Mouse (Mus musculus) forebrain, embryonic 12.5 days (tissue): ENCODE measurements around the gene Il34. TPM values are rescaled to one million over a fixed set of nuclear protein-coding genes. Genes with fewer than 3 reads are reported as not detected.

Experiments
- ATAC-seq: fragments of 200-750 bp; cut with Nextera tagmentation; 2 replicates; pipeline ENCODE4 v1.8.0; 2017; ENCODE audit warnings: moderate TSS enrichment; ENCODE audit not compliant: low FRiP score
- H3K27ac ChIP-seq: fragments of 300-500 bp; sonication (generic); 2 replicates; pipeline ENCODE4 v1.5.1; 2016; ENCODE audit warnings: mild to moderate bottlenecking
- H3K27me3 ChIP-seq: fragments of 300-500 bp; sonication (generic); 2 replicates; pipeline ENCODE4 v1.6.1; 2016; ENCODE audit warnings: mild to moderate bottlenecking
- H3K36me3 ChIP-seq: fragments of 300-500 bp; sonication (generic); replicated peaks from 2 replicates; pipeline ENCODE4 v1.6.1; 2016; ENCODE audit warnings: mild to moderate bottlenecking
- H3K4me1 ChIP-seq: fragments of 300-500 bp; sonication (generic); 2 replicates; pipeline ENCODE4 v1.6.1; 2016
- H3K4me2 ChIP-seq: fragments of 300-500 bp; sonication (generic); 2 replicates; pipeline ENCODE4 v1.6.1; 2016; ENCODE audit warnings: mild to moderate bottlenecking, moderate library complexity
- H3K4me3 ChIP-seq: fragments of 300-500 bp; sonication (generic); replicated peaks from 2 replicates; pipeline ENCODE4 v1.5.1; 2016; ENCODE audit warnings: mild to moderate bottlenecking
- H3K9ac ChIP-seq: fragments of 300-500 bp; sonication (generic); 2 replicates; pipeline ENCODE4 v1.6.1; 2016; ENCODE audit warnings: mild to moderate bottlenecking
- H3K9me3 ChIP-seq: fragments of 300-500 bp; sonication (generic); 2 replicates; pipeline ENCODE4 v1.6.1; 2016
- WGBS: fragments of 180-500 bp; shearing (Covaris S2); methylation state at CpG from one replicate; pipeline ENCODE4 v1.1.7; 2016; 5-methylcytosine and 5-hydroxymethylcytosine counted together
- polyA plus RNA-seq: library from polyadenylated mRNA; unstranded; fragments of >200 nt; fragmentation: Nextera tagmentation; extraction: Ambion mirVana; gene quantifications from 2 replicates; pipeline ENCODE4 v1.2.1, GENCODE M21; 2016

The Il34 gene
- polyA plus RNA-seq, 1 experiment from 2014 or later, result 0.63 TPM

GRCm38 (mm10) chr8:110824861-110825260, 19.1 kb upstream of the Il34 start:
- Histone ChIP-seq H3K4me2 (no peak overlapping the region), H3K4me1 (no peaks in the 10 kb centered on the region), H3K27ac (no peak overlapping the region), H3K36me3 (peaks cover 98% of the 10 kb centered on the region), H3K9me3 (no peaks in the 10 kb centered on the region), H3K4me3 (no peak overlapping the region), H3K9ac (no peak overlapping the region), H3K27me3 (no peaks in the 10 kb centered on the region)
- no peak for ATAC-seq
- 97% methylated on average over 1 of the region's 1 CpGs for WGBS

- no peak overlapping the region for H3K27ac ChIP-seq
- WGBS, result 89% methylated on average over 3 of the region's 3 CpGs
- no peak overlapping the region for H3K4me2 ChIP-seq
- H3K9ac ChIP-seq, result no peak overlapping the region
- no peaks in the 10 kb centered on the region for H3K4me1 ChIP-seq
- H3K36me3 ChIP-seq, result peaks cover 99% of the 10 kb centered on the region
- no peaks in the 10 kb centered on the region for H3K27me3 ChIP-seq
- H3K4me3 ChIP-seq, result no peak overlapping the region
- H3K9me3 ChIP-seq, result no peaks in the 10 kb centered on the region
- no peak for ATAC-seq
Observed at GRCm38 (mm10) chr8:110821960-110822359, 16.2 kb upstream of the Il34 start.

- whole genome bisulfite sequencing, result 96% methylated on average over 2 of the region's 2 CpGs
- Histone ChIP-seq H3K4me1 (no peaks in the 10 kb centered on the region), H3K9ac (no peak overlapping the region), H3K4me3 (no peak overlapping the region), H3K4me2 (no peak overlapping the region), H3K9me3 (no peaks in the 10 kb centered on the region), H3K36me3 (peaks cover 99% of the 10 kb centered on the region), H3K27me3 (no peaks in the 10 kb centered on the region), H3K27ac (no peak overlapping the region)
- ATAC-seq, result no peak
Observed at GRCm38 (mm10) chr8:110820257-110820656, 14.5 kb upstream of the Il34 start.

- H3K4me3 ChIP-seq, result no peak overlapping the region
- no peak overlapping the region for H3K4me2 ChIP-seq
- no peaks in the 10 kb centered on the region for H3K4me1 ChIP-seq
- peaks cover 99% of the 10 kb centered on the region for H3K36me3 ChIP-seq
- no peaks in the 10 kb centered on the region for H3K27me3 ChIP-seq
- no peaks in the 10 kb centered on the region for H3K9me3 ChIP-seq
- WGBS, result 89% methylated on average over 3 of the region's 3 CpGs
- ATAC-seq, result no peak
- no peak overlapping the region for H3K27ac ChIP-seq
- no peak overlapping the region for H3K9ac ChIP-seq
Observed at GRCm38 (mm10) chr8:110818593-110818992, 12.9 kb upstream of the Il34 start.

- no peaks in the 10 kb centered on the region for H3K27me3 ChIP-seq
- ATAC-seq, result no peak
- H3K27ac ChIP-seq, result no peak overlapping the region
- H3K9me3 ChIP-seq, result no peaks in the 10 kb centered on the region
- no peaks in the 10 kb centered on the region for H3K4me1 ChIP-seq
- H3K4me2 ChIP-seq, result no peak overlapping the region
- no peak overlapping the region for H3K4me3 ChIP-seq
- peaks cover 99% of the 10 kb centered on the region for H3K36me3 ChIP-seq
- H3K9ac ChIP-seq, result no peak overlapping the region
- 90% methylated on average over 1 of the region's 1 CpGs for WGBS
Observed at GRCm38 (mm10) chr8:110816990-110817389, 11.3 kb upstream of the Il34 start.

GRCm38 (mm10) chr8:110815308-110815707, 9.6 kb upstream of the Il34 start:
- ATAC-seq, result no peak
- 72% methylated on average over 3 of the region's 3 CpGs for WGBS
- Histone ChIP-seq H3K27me3 (no peaks in the 10 kb centered on the region), H3K4me1 (no peaks in the 10 kb centered on the region), H3K27ac (no peak overlapping the region), H3K4me3 (no peak overlapping the region), H3K9ac (no peak overlapping the region), H3K4me2 (no peak overlapping the region), H3K9me3 (no peaks in the 10 kb centered on the region), H3K36me3 (peaks cover 99% of the 10 kb centered on the region)

GRCm38 (mm10) chr8:110813081-110813812, 7.5 kb upstream of the Il34 start:
- no peaks in the 10 kb centered on the region for H3K4me1 ChIP-seq
- H3K4me3 ChIP-seq, result no peak overlapping the region
- WGBS, result 88% methylated on average over 7 of the region's 7 CpGs
- H3K9me3 ChIP-seq, result no peaks in the 10 kb centered on the region
- H3K4me2 ChIP-seq, result no peak overlapping the region
- no peak overlapping the region for H3K9ac ChIP-seq
- H3K27me3 ChIP-seq, result no peaks in the 10 kb centered on the region
- no peak overlapping the region for H3K27ac ChIP-seq
- peaks cover 96% of the 10 kb centered on the region for H3K36me3 ChIP-seq
- ATAC-seq, result no peak

- H3K4me3 ChIP-seq, result no peak overlapping the region
- no peaks in the 10 kb centered on the region for H3K27me3 ChIP-seq
- WGBS, result 97% methylated on average over 7 of the region's 7 CpGs
- H3K4me2 ChIP-seq, result no peak overlapping the region
- no peaks in the 10 kb centered on the region for H3K4me1 ChIP-seq
- H3K36me3 ChIP-seq, result peaks cover 89% of the 10 kb centered on the region
- no peak overlapping the region for H3K27ac ChIP-seq
- H3K9me3 ChIP-seq, result no peaks in the 10 kb centered on the region
- no peak overlapping the region for H3K9ac ChIP-seq
- no peak for ATAC-seq
Observed at GRCm38 (mm10) chr8:110812349-110813080, 6.8 kb upstream of the Il34 start.

- WGBS, result 96% methylated on average over 7 of the region's 7 CpGs
- H3K9ac ChIP-seq, result no peak overlapping the region
- H3K4me3 ChIP-seq, result no peak overlapping the region
- ATAC-seq, result no peak
- H3K27me3 ChIP-seq, result no peaks in the 10 kb centered on the region
- no peak overlapping the region for H3K4me2 ChIP-seq
- no peaks in the 10 kb centered on the region for H3K9me3 ChIP-seq
- peaks cover 82% of the 10 kb centered on the region for H3K36me3 ChIP-seq
- no peak overlapping the region for H3K27ac ChIP-seq
- no peaks in the 10 kb centered on the region for H3K4me1 ChIP-seq
Observed at GRCm38 (mm10) chr8:110811793-110812192, 6.1 kb upstream of the Il34 start.

- Histone ChIP-seq H3K9ac (no peak overlapping the region), H3K4me3 (no peak overlapping the region), H3K36me3 (peaks cover 75% of the 10 kb centered on the region), H3K4me2 (no peak overlapping the region), H3K9me3 (no peaks in the 10 kb centered on the region), H3K27me3 (no peaks in the 10 kb centered on the region), H3K4me1 (no peaks in the 10 kb centered on the region), H3K27ac (no peak overlapping the region)
- no peak for ATAC-seq
- 100% methylated on average over 3 of the region's 3 CpGs for WGBS
Observed at GRCm38 (mm10) chr8:110811116-110811515, 5.4 kb upstream of the Il34 start.

GRCm38 (mm10) chr8:110810481-110811065, 4.8 kb upstream of the Il34 start:
- ATAC-seq, result no peak
- Histone ChIP-seq H3K9ac (no peak overlapping the region), H3K4me3 (no peak overlapping the region), H3K4me1 (no peaks in the 10 kb centered on the region), H3K27ac (no peak overlapping the region), H3K27me3 (no peaks in the 10 kb centered on the region), H3K36me3 (peaks cover 70% of the 10 kb centered on the region), H3K4me2 (no peak overlapping the region), H3K9me3 (no peaks in the 10 kb centered on the region)
- 90% methylated on average over 7 of the region's 7 CpGs for WGBS

- H3K9ac ChIP-seq, result no peak overlapping the region
- H3K9me3 ChIP-seq, result no peaks in the 10 kb centered on the region
- WGBS, result 70% methylated on average over 2 of the region's 2 CpGs
- ATAC-seq, result no peak
- no peaks in the 10 kb centered on the region for H3K27me3 ChIP-seq
- H3K36me3 ChIP-seq, result peaks cover 62% of the 10 kb centered on the region
- H3K27ac ChIP-seq, result no peak overlapping the region
- H3K4me1 ChIP-seq, result no peaks in the 10 kb centered on the region
- no peak overlapping the region for H3K4me2 ChIP-seq
- H3K4me3 ChIP-seq, result no peak overlapping the region
Observed at GRCm38 (mm10) chr8:110809831-110810230, 4.1 kb upstream of the Il34 start.
